Comparison of ENCODE assay signal across 8 mouse cellular contexts in the genomic region with DNA sequence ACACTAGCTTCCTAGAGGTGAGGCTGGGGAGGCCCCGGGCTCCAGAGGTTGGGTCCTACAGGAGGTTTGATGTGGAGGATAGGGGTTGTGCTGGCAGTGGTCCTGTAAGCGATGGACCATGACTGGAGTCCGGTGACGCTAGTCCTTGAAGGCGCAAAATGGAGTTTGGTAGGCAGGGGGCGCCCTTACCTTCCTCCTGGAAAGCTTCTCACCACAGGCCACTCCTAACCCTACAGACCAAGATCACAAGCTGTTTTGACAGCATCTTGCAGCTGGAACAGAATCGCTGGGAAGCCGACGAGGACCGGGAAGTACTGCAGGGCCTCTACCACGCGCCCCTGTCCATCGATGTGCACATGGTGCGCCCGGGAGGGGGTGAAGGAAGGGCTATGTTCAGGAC. TPM values are rescaled to one million over a fixed set of nuclear protein-coding genes. Genes with fewer than 3 reads are reported as not detected.
DNase-seq lines count a peak whose midpoint lies in the region; ATAC-seq and TF ChIP-seq lines count a peak whose summit lies in the region.

No protein-coding gene starts in this region.

- no peak for DNase-seq in ES-E14 (ENCODE audit: low read depth, low spot score)
- peak; percentile 72 for DNase-seq in c-Kit-positive CD71-positive TER-119-positive erythroid progenitor cells, embryonic 14.5 days (ENCODE audit: low spot score)
- peak; percentile 58 for DNase-seq in layer of hippocampus, adult 9-11 months
- DNase-seq in lung, postnatal 36 days: peak; percentile 93
- DNase-seq in retina, postnatal 7 days (ENCODE audit: low read depth, low spot score): peak; percentile 41
- DNase-seq in urinary bladder, postnatal 10 days (ENCODE audit: low spot score): peak; percentile 67

- in situ Hi-C loops in ES-E14 (cut with MboI; ENCODE audit: low sequenced_read_pairs in 2 of 2, unreplicated experiment in 2 of 2): no loop called here

- H3K27ac ChIP-seq in ES-E14 (ENCODE audit: insufficient read depth, low read depth, low read length, poor library complexity, severe bottlenecking): no peak overlapping the region
- H3K27ac ChIP-seq in forebrain, embryonic 16.5 days (ENCODE audit: low read length): no peak overlapping the region
- no peak overlapping the region for H3K27ac ChIP-seq in hindbrain, embryonic 12.5 days

- H3K27me3 ChIP-seq in forebrain, embryonic 16.5 days (replicated peaks; ENCODE audit: control insufficient read depth, insufficient read depth, low read length): peaks cover 67% of the 10 kb centered on the region
- H3K27me3 ChIP-seq in hindbrain, embryonic 12.5 days: peaks cover 93% of the 10 kb centered on the region

- WGBS in forebrain, embryonic 16.5 days: 3% methylated on average over 15 of the region's 15 CpGs
- 3% methylated on average over 15 of the region's 15 CpGs for WGBS in hindbrain, embryonic 12.5 days

- no peak overlapping the region for H3K4me2 ChIP-seq in forebrain, embryonic 16.5 days (ENCODE audit: low read length)
- H3K4me2 ChIP-seq in hindbrain, embryonic 12.5 days (replicated peaks): no peak overlapping the region

- peaks cover 0 to 10% of the 10 kb centered on the region in 2 experiments; a peak in 1 of 4 replicates for H3K4me1 ChIP-seq in ES-E14 (ENCODE audit: control insufficient read depth in 2 of 2, insufficient read depth in 2 of 2, low read length in 2 of 2, poor library complexity in 1 of 2)
- peaks cover 39% of the 10 kb centered on the region for H3K4me1 ChIP-seq in forebrain, embryonic 16.5 days (replicated peaks; ENCODE audit: control insufficient read depth, insufficient read depth, low read length)
- peaks cover 25% of the 10 kb centered on the region for H3K4me1 ChIP-seq in hindbrain, embryonic 12.5 days

- no peaks in the 10 kb centered on the region for H3K36me3 ChIP-seq in ES-E14 (ENCODE audit: control insufficient read depth, insufficient read depth, low read length, poor library complexity, severe bottlenecking)
- H3K36me3 ChIP-seq in forebrain, embryonic 16.5 days (ENCODE audit: control insufficient read depth, insufficient read depth): no peaks in the 10 kb centered on the region
- no peaks in the 10 kb centered on the region for H3K36me3 ChIP-seq in hindbrain, embryonic 12.5 days

- ATAC-seq in forebrain, embryonic 16.5 days: 0 out of 2 replicates have a peak, but pooled peaks have one; percentile 22
- ATAC-seq in hindbrain, embryonic 12.5 days (ENCODE audit: low FRiP score): 0 out of 2 replicates have a peak, but pooled peaks have one; percentile 6

- no peaks in the 10 kb centered on the region for H3K9me3 ChIP-seq in ES-E14 (ENCODE audit: control insufficient read depth, insufficient read depth, low read depth, low read length)
- no peaks in the 10 kb centered on the region for H3K9me3 ChIP-seq in forebrain, embryonic 16.5 days (ENCODE audit: control insufficient read depth, low read length)
- H3K9me3 ChIP-seq in hindbrain, embryonic 12.5 days (replicated peaks): no peaks in the 10 kb centered on the region

- H3K9ac ChIP-seq in ES-E14 (ENCODE audit: insufficient read depth, low read depth, low read length, poor library complexity, severe bottlenecking): no peak overlapping the region
- H3K9ac ChIP-seq in forebrain, embryonic 16.5 days (replicated peaks; ENCODE audit: low read depth, low read length): no peak overlapping the region
- H3K9ac ChIP-seq in hindbrain, embryonic 12.5 days: no peak overlapping the region

- H3K4me3 ChIP-seq in ES-E14 (ENCODE audit: insufficient read depth in 1 of 2, low read depth in 1 of 2, low read length in 2 of 2, poor library complexity in 1 of 2, severe bottlenecking in 1 of 2): no peak overlapping the region
- no peak overlapping the region for H3K4me3 ChIP-seq in forebrain, embryonic 16.5 days (replicated peaks; ENCODE audit: low read length)
- no peak overlapping the region for H3K4me3 ChIP-seq in hindbrain, embryonic 12.5 days

TF ChIP-seq in ES-E14, 5 proteins besides CTCF, POLR2A, EP300 and RAD21:
- TF ChIP-seq ZC3H11A (IDR thresholded peaks at IDR 0.05; ENCODE audit: borderline replicate concordance, low read depth, low read length): peak; percentile 56; the same call in 1 of the 2 replicates
- no peak for TF ChIP-seq HCFC1 (IDR thresholded peaks at IDR 0.05; ENCODE audit: borderline replicate concordance, insufficient read depth, low read length)
- no peak for TF ChIP-seq ZNF384 (IDR thresholded peaks at IDR 0.05; ENCODE audit: low read depth, low read length)
- TF ChIP-seq MAFK (IDR thresholded peaks at IDR 0.05; ENCODE audit: insufficient read depth, low read depth, low read length): no peak
- no peak for TF ChIP-seq CHD2 (IDR thresholded peaks at IDR 0.05; ENCODE audit: low read depth, low read length)
TF ChIP-seq in ES-E14: peak in this region for 1.

RNA-seq across cellular contexts. Expression of gene Exoc3l4, which starts 8.4 kb away (rescaled TPM):
- total RNA-seq in ES-E14 (2012; rRNA removed): 1.8 and 5.6 TPM in 2 replicates
- polyA plus RNA-seq in forebrain, embryonic 16.5 days (2015; fragmentation: Nextera tagmentation; extraction: Ambion mirVana): 1.9 and 2.5 TPM in 2 replicates
- polyA plus RNA-seq in hindbrain, embryonic 12.5 days (2016; fragmentation: Nextera tagmentation; extraction: Ambion mirVana): 4.9 and 5.1 TPM in 2 replicates

RNA-seq across cellular contexts. Expression of gene Tnfaip2, which starts 17.0 kb away (rescaled TPM):
- 1.0 and 4.1 TPM in 2 replicates for total RNA-seq in ES-E14 (2012; rRNA removed)
- 0.63 and 0.84 TPM in 2 replicates for polyA plus RNA-seq in forebrain, embryonic 16.5 days (2015; fragmentation: Nextera tagmentation; extraction: Ambion mirVana)
- polyA plus RNA-seq in hindbrain, embryonic 12.5 days (2016; fragmentation: Nextera tagmentation; extraction: Ambion mirVana): 3.7 and 4.1 TPM in 2 replicates

RNA-seq across cellular contexts. Expression of gene Lbhd2, which starts 18.6 kb away (rescaled TPM):
- 0.36 TPM in 1 of 2 replicates, not detected in the other for total RNA-seq in ES-E14 (2012; rRNA removed)
- 1.3 and 4.5 TPM in 2 replicates for polyA plus RNA-seq in forebrain, embryonic 16.5 days (2015; fragmentation: Nextera tagmentation; extraction: Ambion mirVana)
- 0.45 and 0.74 TPM in 2 replicates for polyA plus RNA-seq in hindbrain, embryonic 12.5 days (2016; fragmentation: Nextera tagmentation; extraction: Ambion mirVana)

RNA-seq across cellular contexts. Expression of gene Cdc42bpb, which starts 47.7 kb away (rescaled TPM):
- 63.7 and 78.2 TPM in 2 replicates for total RNA-seq in ES-E14 (2012; rRNA removed)
- 33.6 and 39.9 TPM in 2 replicates for polyA plus RNA-seq in forebrain, embryonic 16.5 days (2015; fragmentation: Nextera tagmentation; extraction: Ambion mirVana)
- 43.2 and 44.8 TPM in 2 replicates for polyA plus RNA-seq in hindbrain, embryonic 12.5 days (2016; fragmentation: Nextera tagmentation; extraction: Ambion mirVana)
